Mouse (Mus musculus) heart, postnatal 0 days (tissue): ENCODE results near the gene 1600014C10Rik. TPM values are rescaled to one million over a fixed set of nuclear protein-coding genes. Genes with fewer than 3 reads are reported as not detected.

ENCODE experiments used
- ATAC-seq: fragments of 200-750 bp; cut with Nextera tagmentation; 2 replicates; pipeline ENCODE4 v1.8.0; 2017; ENCODE audit warnings: low read depth, moderate number of reproducible peaks, moderate library complexity; ENCODE audit not compliant: insufficient read depth
- DNase-seq: peaks from one replicate; pipeline ENCODE4 v3.0.0-alpha.2; 2016; ENCODE audit warnings: low spot score
- H3K27ac ChIP-seq: fragments of 300-500 bp; sonication (generic); 2 replicates; pipeline ENCODE4 v1.5.1; 2014; ENCODE audit warnings: low read depth, mild to moderate bottlenecking
- H3K27me3 ChIP-seq: fragments of 300-500 bp; sonication (generic); 2 replicates; pipeline ENCODE4 v1.6.1; 2014; ENCODE audit warnings: low read length, mixed read lengths; ENCODE audit not compliant: control insufficient read depth, insufficient read depth
- H3K36me3 ChIP-seq: fragments of 300-500 bp; sonication (generic); replicated peaks from 2 replicates; pipeline ENCODE4 v1.6.1; 2014; ENCODE audit warnings: low read length, mixed read lengths; ENCODE audit not compliant: control insufficient read depth, insufficient read depth
- H3K4me1 ChIP-seq: fragments of 300-500 bp; sonication (generic); 2 replicates; pipeline ENCODE4 v1.6.1; 2014; ENCODE audit warnings: antibody characterized with exemption; ENCODE audit not compliant: control insufficient read depth, insufficient read depth
- H3K4me2 ChIP-seq: fragments of 300-500 bp; sonication (generic); 2 replicates; pipeline ENCODE4 v1.6.1; 2014; ENCODE audit warnings: low read depth, mild to moderate bottlenecking, low read length, moderate library complexity
- H3K4me3 ChIP-seq: fragments of 300-500 bp; sonication (generic); 2 replicates; pipeline ENCODE4 v1.5.1; 2014; ENCODE audit warnings: low read depth, low read length
- H3K9ac ChIP-seq: fragments of 300-500 bp; sonication (generic); replicated peaks from 2 replicates; pipeline ENCODE4 v1.6.1; 2014; ENCODE audit warnings: low read depth, low read length, mixed read lengths
- H3K9me3 ChIP-seq: fragments of 300-500 bp; sonication (generic); replicated peaks from 2 replicates; pipeline ENCODE4 v1.6.1; 2016; ENCODE audit warnings: low read length; ENCODE audit not compliant: control insufficient read depth
- CTCF ChIP-seq: IDR thresholded peaks from 2 replicates; pipeline ENCODE4 v1.5.1; 2016; ENCODE audit warnings: antibody characterized with exemption, control low read depth, low read depth
- EP300 ChIP-seq: IDR thresholded peaks from 2 replicates; pipeline ENCODE4 v1.6.1; 2016; ENCODE audit warnings: antibody characterized with exemption, low read depth
- WGBS: fragments of 180-500 bp; shearing (Covaris S2); extraction: QIAGEN DNeasy Blood & Tissue Kit; methylation state at CpG from one replicate; pipeline ENCODE4 v1.1.7; 2014; 5-methylcytosine and 5-hydroxymethylcytosine counted together
- polyA plus RNA-seq: library from polyadenylated mRNA; unstranded; fragments of >200 nt; fragmentation: Nextera tagmentation; extraction: Ambion mirVana; gene quantifications from 2 replicates; pipeline ENCODE4 v1.2.1, GENCODE M21; 2015
- total RNA-seq: library from RNA; depleted of rRNA; stranded (reverse); fragments of >200 nt; gene quantifications from 2 replicates; pipeline ENCODE4 v1.2.3, GENCODE M21; 2014; ENCODE audit warnings: low replicate concordance

Gene 1600014C10Rik
- total and polyA plus RNA-seq, 2 experiments from 2014 or later = 15.9 to 16.5 TPM

DNA sequence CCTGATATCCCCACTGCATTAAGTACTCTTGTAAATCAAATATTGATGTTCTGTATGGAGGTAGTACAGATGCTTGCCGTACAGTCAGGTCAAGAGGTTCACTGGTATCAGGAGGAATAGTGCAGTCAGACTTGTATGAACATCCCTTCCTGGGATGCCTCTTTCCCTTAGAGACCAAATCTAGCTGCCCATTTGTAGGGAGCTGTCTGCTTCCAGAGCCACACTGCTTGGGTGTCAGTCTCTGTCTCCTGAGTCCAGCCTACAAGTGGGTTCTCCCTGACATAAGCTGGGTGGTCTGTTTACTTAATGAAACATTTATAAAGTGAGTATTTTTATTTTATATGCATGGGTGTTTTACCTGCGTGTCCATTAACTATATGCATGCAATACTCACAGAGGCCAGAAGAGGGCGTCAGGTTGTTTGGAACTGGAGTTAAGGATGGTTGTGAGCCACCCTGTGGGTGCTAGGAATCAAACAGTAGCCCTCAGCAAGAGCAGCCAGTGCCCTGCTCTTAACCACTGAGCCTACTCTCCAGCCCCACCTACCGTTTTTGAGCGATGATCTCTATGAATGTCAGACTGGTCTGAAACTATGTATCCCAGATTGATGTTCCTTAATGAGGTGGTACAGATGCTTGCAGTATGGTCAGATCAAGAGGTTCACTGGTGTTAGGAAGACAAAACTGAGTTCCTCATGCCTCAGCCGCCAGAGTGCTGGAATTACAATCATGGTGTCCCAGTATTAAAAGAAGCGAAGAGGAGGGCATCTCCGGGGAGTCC is 7.2 kb downstream of the 1600014C10Rik start:
- Histone ChIP-seq H3K27me3 (no peaks in the 10 kb centered on the region), H3K4me1 (no peaks in the 10 kb centered on the region), H3K36me3 (peaks cover 24% of the 10 kb centered on the region), H3K27ac (no peak overlapping the region), H3K4me3 (no peak overlapping the region), H3K4me2 (no peak overlapping the region), H3K9me3 (no peaks in the 10 kb centered on the region), H3K9ac (no peak overlapping the region)
- no peak for TF ChIP-seq EP300
- no peak for TF ChIP-seq CTCF
- DNase-seq = no peak
- 90% methylated on average over 8 of the region's 8 CpGs for WGBS
- ATAC-seq = no peak

DNA sequence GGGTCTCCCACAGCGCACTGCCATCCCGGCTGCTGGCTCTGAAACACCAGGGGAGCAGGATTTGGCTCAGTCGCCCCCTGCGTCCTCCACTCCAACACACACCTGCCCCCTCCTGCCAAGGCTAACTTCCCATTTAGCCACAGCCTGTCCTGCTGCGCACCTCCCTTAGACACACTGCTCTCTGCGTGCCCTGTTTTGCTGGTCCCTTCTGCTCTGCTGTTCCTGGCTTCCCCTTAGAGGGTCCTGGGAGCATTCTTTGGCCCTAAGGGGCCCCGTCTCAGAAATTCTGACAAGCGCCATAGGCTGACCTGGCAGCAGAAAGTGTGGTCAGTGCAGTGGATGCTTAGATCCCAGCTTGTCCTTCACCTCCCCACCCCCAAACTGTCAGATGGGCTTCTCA is 8.1 kb downstream of the 1600014C10Rik start:
- Histone ChIP-seq H3K27me3 (no peaks in the 10 kb centered on the region), H3K9me3 (no peaks in the 10 kb centered on the region), H3K4me1 (no peaks in the 10 kb centered on the region), H3K4me2 (no peak overlapping the region), H3K4me3 (no peak overlapping the region), H3K36me3 (peaks cover 27% of the 10 kb centered on the region), H3K9ac (no peak overlapping the region), H3K27ac (no peak overlapping the region)
- DNase-seq (no peak), ATAC-seq (no peak)
- TF ChIP-seq EP300 (no peak), CTCF (no peak)
- 72% methylated on average over 8 of the region's 8 CpGs for WGBS

DNA sequence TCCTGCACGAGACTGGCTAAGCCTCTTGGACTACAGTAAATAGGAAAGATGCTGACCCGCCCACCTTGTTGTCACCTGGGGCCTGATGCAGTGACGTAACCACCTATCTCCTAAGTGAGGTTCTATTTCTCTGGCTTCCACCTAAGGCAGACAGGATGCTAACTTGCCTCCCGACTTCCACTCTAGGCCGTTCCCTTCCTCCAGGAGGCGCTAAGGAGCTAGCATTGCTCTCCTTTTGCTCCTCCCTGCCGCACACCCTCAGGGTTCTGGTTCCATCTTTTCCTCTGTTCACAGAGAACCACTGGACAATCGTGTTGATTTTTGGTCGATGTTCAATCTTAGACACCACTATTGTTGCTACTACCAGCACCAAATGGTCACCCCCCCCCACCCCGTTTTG is 8.6 kb downstream of the 1600014C10Rik start:
- DNase-seq (no peak), ATAC-seq (0 out of 2 replicates have a peak, but pooled peaks have one; percentile 27)
- Histone ChIP-seq H3K36me3 (peaks cover 27% of the 10 kb centered on the region), H3K4me3 (no peak overlapping the region), H3K27me3 (no peaks in the 10 kb centered on the region), H3K9me3 (no peaks in the 10 kb centered on the region), H3K27ac (no peak overlapping the region), H3K4me2 (no peak overlapping the region), H3K4me1 (no peaks in the 10 kb centered on the region), H3K9ac (no peak overlapping the region)
- 47% methylated on average over 10 of the region's 10 CpGs for WGBS
- TF ChIP-seq CTCF = peak; percentile 36
- TF ChIP-seq EP300 = no peak

DNA sequence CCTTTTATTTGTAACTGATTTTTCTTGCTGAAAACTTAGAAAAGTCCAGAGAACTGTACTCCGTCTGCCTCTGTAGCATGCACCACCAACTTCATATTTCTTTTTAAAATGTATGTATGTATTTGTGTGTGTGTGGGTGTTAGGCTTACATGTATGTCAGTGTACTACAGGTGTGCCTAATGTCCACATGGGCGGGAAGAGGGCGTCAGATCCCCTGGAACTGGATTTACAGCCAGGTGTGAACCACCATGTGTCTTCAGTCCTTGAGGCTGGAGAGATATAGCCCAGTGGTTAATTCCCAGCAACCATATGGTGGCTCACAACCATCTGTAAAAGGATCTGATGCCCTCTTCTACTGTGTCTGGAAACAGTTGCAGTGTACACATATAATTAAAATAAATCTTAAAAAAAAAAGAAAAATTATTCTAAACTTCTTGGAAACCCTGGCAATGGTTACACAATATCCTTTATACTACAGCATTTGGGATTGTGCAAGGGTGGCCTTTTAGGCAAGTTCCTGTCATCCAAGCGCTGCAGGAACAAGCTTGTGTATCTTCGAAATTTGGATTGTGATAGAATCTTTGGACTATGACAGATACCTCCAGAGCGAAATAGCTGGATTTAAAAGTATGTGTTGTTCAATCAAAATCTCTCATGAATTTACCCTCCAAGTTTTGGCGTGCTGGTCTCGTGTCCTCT is 17.0 kb downstream of the 1600014C10Rik start:
- no peaks in the 10 kb centered on the region for H3K9me3 ChIP-seq
- H3K4me1 ChIP-seq = no peaks in the 10 kb centered on the region
- no peak overlapping the region for H3K27ac ChIP-seq
- WGBS = 65% methylated on average over 8 of the region's 8 CpGs
- no peaks in the 10 kb centered on the region for H3K27me3 ChIP-seq
- no peak overlapping the region for H3K9ac ChIP-seq
- H3K4me3 ChIP-seq = no peak overlapping the region
- ATAC-seq (no peak), DNase-seq (no peak)
- H3K4me2 ChIP-seq = no peak overlapping the region
- H3K36me3 ChIP-seq = peaks cover 5% of the 10 kb centered on the region; the same call in 1 of the 2 replicates
- TF ChIP-seq EP300 (no peak), CTCF (no peak)

DNA sequence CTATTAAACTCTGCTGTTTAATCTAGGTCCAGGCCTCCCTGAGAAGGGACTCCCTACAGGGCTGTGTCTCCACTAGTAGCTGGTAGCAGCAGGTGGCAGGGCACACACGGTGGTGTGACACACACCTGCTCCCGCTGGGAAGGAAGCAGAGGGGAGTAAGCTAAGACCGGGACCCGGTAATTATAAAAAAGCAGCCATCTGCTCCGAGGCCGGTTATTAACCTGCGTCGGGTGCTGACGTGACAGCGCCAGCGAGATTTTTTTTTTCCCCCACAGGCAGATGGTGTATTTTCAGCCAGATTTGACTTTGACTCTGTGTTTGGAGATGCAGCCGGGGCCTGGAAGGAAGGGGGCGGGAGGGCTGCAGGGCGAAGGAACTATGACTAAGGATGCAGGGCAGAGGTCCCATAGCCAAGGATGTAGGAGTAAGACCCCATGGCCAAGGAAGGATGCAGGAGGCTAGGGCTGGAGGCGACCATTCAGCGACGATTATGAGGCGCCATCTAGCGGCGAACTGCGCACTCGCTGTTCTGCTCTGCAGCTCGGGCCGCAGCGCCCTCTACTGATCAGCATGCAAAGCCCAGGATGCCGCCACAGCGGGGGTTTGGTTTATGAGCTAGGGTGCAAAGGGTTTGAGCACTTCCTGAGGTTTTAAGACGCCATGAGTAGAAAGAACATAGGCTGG is 17.7 kb downstream of the 1600014C10Rik start:
- H3K36me3 ChIP-seq = no peaks in the 10 kb centered on the region
- no peaks in the 10 kb centered on the region for H3K27me3 ChIP-seq
- DNase-seq = peak; percentile 51
- peak overlapping the region; percentile 41 for H3K4me2 ChIP-seq
- no peak overlapping the region for H3K9ac ChIP-seq
- H3K4me3 ChIP-seq = no peak overlapping the region
- WGBS = 3% methylated on average over 27 of the region's 28 CpGs
- no peaks in the 10 kb centered on the region for H3K4me1 ChIP-seq
- peak; percentile 100 for TF ChIP-seq CTCF
- TF ChIP-seq EP300 = no peak
- H3K9me3 ChIP-seq = no peaks in the 10 kb centered on the region
- H3K27ac ChIP-seq = no peak overlapping the region
- ATAC-seq = peak; percentile 88
